Mouse (Mus musculus) CH12.LX (cell line): ENCODE data around the gene Sde2.

Experiments used
- EP300 ChIP-seq: IDR thresholded peaks from 2 replicates; pipeline ENCODE4 v1.6.1; 2011; ENCODE audit warnings: low read length, improper control_type of control experiment
- POLR2A ChIP-seq: IDR thresholded peaks from 2 replicates; pipeline ENCODE4 v1.6.1; 2011; ENCODE audit warnings: low read depth, mild to moderate bottlenecking, improper control_type of control experiment, low read length
- RCOR1 ChIP-seq: conservative IDR thresholded peaks from 2 replicates; pipeline ENCODE4 v1.6.1; 2012; ENCODE audit warnings: low read depth, mild to moderate bottlenecking, inconsistent platforms, low read length, improper control_type of control experiment
- USF1 ChIP-seq: IDR thresholded peaks from 2 replicates; pipeline ENCODE4 v1.6.1; 2014; ENCODE audit warnings: low read depth, mild to moderate bottlenecking, inconsistent platforms, low read length, improper control_type of control experiment

DNA sequence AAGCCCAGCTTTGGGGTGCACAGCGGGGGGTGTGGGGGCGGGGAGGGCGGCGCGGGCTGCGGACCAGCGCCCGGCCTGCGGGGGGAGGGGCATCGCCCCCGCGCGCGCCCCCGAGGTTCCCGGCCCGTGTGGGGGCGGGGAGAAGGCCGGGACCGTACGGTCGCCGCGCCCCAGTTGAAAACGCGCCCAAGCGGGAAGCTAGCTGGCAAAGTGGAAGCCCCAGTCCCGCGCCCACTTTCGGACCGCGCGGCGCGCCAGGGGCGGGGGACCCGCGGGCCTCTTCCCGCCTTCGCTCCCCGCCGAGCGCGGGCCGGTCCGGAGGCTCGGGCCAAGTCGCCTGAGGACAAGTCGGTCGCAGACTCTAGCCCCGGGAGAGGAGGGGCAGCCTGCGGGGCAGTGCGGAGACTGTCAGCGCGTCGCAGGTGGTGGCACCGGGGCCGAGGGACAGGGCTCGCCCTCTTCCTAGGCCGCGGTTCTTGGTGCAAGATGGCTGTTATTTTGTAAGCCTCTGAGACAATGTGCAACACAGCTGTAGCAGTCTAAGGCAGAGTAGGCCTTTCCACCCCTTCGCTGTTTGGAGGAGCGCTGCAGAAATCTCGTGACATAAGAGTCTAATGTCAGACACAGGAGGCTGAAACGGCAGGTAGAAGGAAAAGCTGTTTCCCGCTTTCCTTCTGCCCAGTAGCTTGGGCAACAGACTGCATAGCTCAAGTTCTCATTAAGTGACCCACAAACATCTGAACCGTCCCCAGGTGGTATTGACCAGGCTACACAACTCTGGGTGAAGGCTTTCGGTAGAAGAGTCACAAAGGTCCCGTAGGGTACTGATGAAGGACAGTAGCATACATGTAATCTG is 36.8 kb upstream of the Sde2 start, which contains the start of gene H3f3a:
- TF ChIP-seq EP300 (no peak), USF1 (no peak), RCOR1 (no peak), POLR2A (no peak)
